Mouse (Mus musculus) olfactory bulb, adult 2 months (tissue): ENCODE measurements around the gene Dusp1.

Experiments
- CTCF ChIP-seq: fragments of 200-500 bp; IDR thresholded peaks from 2 replicates; pipeline ENCODE4 v1.5.1; 2012; ENCODE audit warnings: low read depth, mild to moderate bottlenecking, low read length, moderate library complexity; ENCODE audit not compliant: insufficient read depth
- POLR2A ChIP-seq: fragments of 200-500 bp; IDR thresholded peaks from 2 replicates; pipeline ENCODE4 v1.6.1; 2012; ENCODE audit warnings: mild to moderate bottlenecking, low read depth, low read length, moderate library complexity; ENCODE audit not compliant: insufficient read depth

- TF ChIP-seq POLR2A (no peak), CTCF (no peak)
Observed at GRCm38 (mm10) chr17:26515675-26516074, 46.3 kb downstream of the Dusp1 start.
